Mouse (Mus musculus) testis, adult 2 months (tissue): ENCODE measurements around the gene Mblac1. TPM values are rescaled to one million over a fixed set of nuclear protein-coding genes. Genes with fewer than 3 reads are reported as not detected.

Experiments
- H3K27ac ChIP-seq: fragments of 200-500 bp; 2 replicates; pipeline ENCODE4 v1.5.1; 2012; ENCODE audit warnings: low read depth, low read length; ENCODE audit not compliant: control insufficient read depth, insufficient read depth
- H3K27me3 ChIP-seq: fragments of 200-500 bp; 2 replicates; pipeline ENCODE4 v1.6.1; 2012; ENCODE audit warnings: mild to moderate bottlenecking, low read length, moderate library complexity; ENCODE audit not compliant: control insufficient read depth, insufficient read depth
- H3K36me3 ChIP-seq: fragments of 200-500 bp; 2 replicates; pipeline ENCODE4 v1.6.1; 2012; ENCODE audit warnings: mild to moderate bottlenecking, low read length; ENCODE audit not compliant: control insufficient read depth, insufficient read depth
- H3K4me1 ChIP-seq: fragments of 200-500 bp; 2 replicates; pipeline ENCODE4 v1.6.1; 2012; ENCODE audit warnings: low read length; ENCODE audit not compliant: control insufficient read depth, insufficient read depth
- H3K4me3 ChIP-seq: fragments of 200-500 bp; 2 replicates; pipeline ENCODE4 v1.5.1; 2012; ENCODE audit warnings: low read depth, mild to moderate bottlenecking, low read length, moderate library complexity, mixed read lengths; ENCODE audit not compliant: control insufficient read depth
- CTCF ChIP-seq: fragments of 200-500 bp; IDR thresholded peaks from 2 replicates; pipeline ENCODE4 v1.5.1; 2012; ENCODE audit warnings: low read depth, mild to moderate bottlenecking, inconsistent platforms, low read length, moderate library complexity; ENCODE audit not compliant: control insufficient read depth, insufficient read depth, insufficient replicate concordance
- POLR2A ChIP-seq: fragments of 200-500 bp; IDR thresholded peaks from 2 replicates; pipeline ENCODE4 v1.6.1; 2012; ENCODE audit warnings: low read depth, mild to moderate bottlenecking, inconsistent platforms, low read length, moderate library complexity; ENCODE audit not compliant: control insufficient read depth
- polyA plus RNA-seq: library from polyadenylated mRNA; depleted of rRNA; stranded (reverse); fragments of >200 nt; gene quantifications from 2 replicates; pipeline ENCODE4 v1.2.3, GENCODE M21; 2012; rRNA removed

The Mblac1 gene
- polyA plus RNA-seq = 5.4 and 6.2 TPM in 2 replicates

GRCm38 (mm10) chr5:138193771-138194727 is at the start of gene Mblac1:
TSS of gene Mblac1 (plus strand) at chr5:138194314.
- Histone ChIP-seq H3K4me1 (peaks cover 11% of the 10 kb centered on the region), H3K36me3 (no peaks in the 10 kb centered on the region), H3K27me3 (no peaks in the 10 kb centered on the region), H3K4me3 (peak within 1 kb of the TSS; percentile 83), H3K27ac (peak within 1 kb of the TSS; percentile 97)
- TF ChIP-seq POLR2A = peak; percentile 55
- TF ChIP-seq CTCF = no peak

- no peak for TF ChIP-seq POLR2A
- no peak for TF ChIP-seq CTCF
- Histone ChIP-seq H3K27me3 (no peaks in the 10 kb centered on the region), H3K4me3 (no peak overlapping the region), H3K27ac (no peak overlapping the region), H3K4me1 (no peaks in the 10 kb centered on the region; the same call in 1 of the 2 replicates), H3K36me3 (peaks cover 3% of the 10 kb centered on the region)
Measured at GRCm38 (mm10) chr5:138154390-138154789, 39.7 kb upstream of the Mblac1 start.

- H3K27ac ChIP-seq = peak within 1 kb of the TSS; percentile 90
Measured at GRCm38 (mm10) chr5:138155443-138155976, 38.6 kb upstream of the Mblac1 start, which contains the start of gene Zfp113. TSS of gene Zfp113 (minus strand) at chr5:138155744.

GRCm38 (mm10) chr5:138160224-138160762 is 33.8 kb upstream of the Mblac1 start:
- TF ChIP-seq CTCF (no peak), POLR2A (no peak)
- H3K27me3 ChIP-seq = no peaks in the 10 kb centered on the region
- no peaks in the 10 kb centered on the region; the same call in 1 of the 2 replicates for H3K4me1 ChIP-seq
- H3K4me3 ChIP-seq = no peak overlapping the region
- no peak overlapping the region for H3K27ac ChIP-seq
- peaks cover 1% of the 10 kb centered on the region; the same call in 1 of the 2 replicates for H3K36me3 ChIP-seq

More at GRCm38 (mm10) chr5:138155443-138155976, 38.6 kb upstream of the Mblac1 start, which contains the start of gene Zfp113:
- Histone ChIP-seq H3K4me3 (peak within 1 kb of the TSS; percentile 97), H3K4me1 (no peaks in the 10 kb centered on the region; the same call in none of the 2 replicates), H3K36me3 (peaks cover 3% of the 10 kb centered on the region), H3K27me3 (no peaks in the 10 kb centered on the region)
- TF ChIP-seq CTCF (peak; percentile 82; the same call in 1 of the 2 replicates), POLR2A (peak; percentile 70)

- peak within 1 kb of the TSS; percentile 83 for H3K4me3 ChIP-seq
- no peak for TF ChIP-seq CTCF
- peak; percentile 73 for TF ChIP-seq POLR2A
- H3K27ac ChIP-seq = peak within 1 kb of the TSS; percentile 41; the same call in 1 of the 2 replicates
- peaks cover 1% of the 10 kb centered on the region; the same call in 1 of the 2 replicates for H3K36me3 ChIP-seq
- no peaks in the 10 kb centered on the region for H3K27me3 ChIP-seq
- no peaks in the 10 kb centered on the region; the same call in 1 of the 2 replicates for H3K4me1 ChIP-seq
Measured at GRCm38 (mm10) chr5:138160842-138161665, 33.1 kb upstream of the Mblac1 start, which contains the start of gene Cops6. TSS of gene Cops6 (plus strand) at chr5:138161071.

- no peak overlapping the region for H3K4me3 ChIP-seq
- no peak overlapping the region for H3K27ac ChIP-seq
- H3K36me3 ChIP-seq = peaks cover 6% of the 10 kb centered on the region
- no peaks in the 10 kb centered on the region; the same call in 1 of the 2 replicates for H3K4me1 ChIP-seq
- no peaks in the 10 kb centered on the region for H3K27me3 ChIP-seq
- no peak for TF ChIP-seq CTCF
- TF ChIP-seq POLR2A = no peak
Measured at GRCm38 (mm10) chr5:138163046-138163445, 31.1 kb upstream of the Mblac1 start.
